Comparison of ENCODE assay signal across 16 mouse cellular contexts in genomic region chr1:172433012-172433850, GRCm38 (mm10). TPM values are rescaled to one million over a fixed set of nuclear protein-coding genes. Genes with fewer than 3 reads are reported as not detected.
A peak's percentile ranks its signal among the peaks of the same experiment; 100 is the strongest.
DNase-seq lines count a peak whose midpoint lies in the region; ATAC-seq lines count a peak whose summit lies in the region.
"Had no signal": no experiment of that assay in that cellular context is flagged by ENCODE, and none has a peak within 500 bp of the region (broad histone marks: within the 10 kb centered on the region; RNA-seq: fewer than 3 reads in every experiment).

No protein-coding gene starts in this region.

- no peak overlapping the region for H3K9ac ChIP-seq in heart, embryonic 14.5 days (ENCODE audit: low read length)
- no peak overlapping the region for H3K9ac ChIP-seq in midbrain, embryonic 11.5 days (ENCODE audit: low read length)
- no peak overlapping the region for H3K9ac ChIP-seq in midbrain, embryonic 14.5 days (replicated peaks; ENCODE audit: low read length)
- H3K9ac ChIP-seq: liver, embryonic 12.5 days; lung, embryonic 14.5 days; midbrain, embryonic 12.5 days had no signal

- H3K27me3 ChIP-seq in heart, embryonic 14.5 days (ENCODE audit: control insufficient read depth, insufficient read depth, low read length), result no peaks in the 10 kb centered on the region
- H3K27me3 ChIP-seq in midbrain, embryonic 11.5 days (ENCODE audit: control insufficient read depth, insufficient read depth, low read length), result no peaks in the 10 kb centered on the region; the same call in 1 of the 2 replicates
- H3K27me3 ChIP-seq in midbrain, embryonic 14.5 days (ENCODE audit: control insufficient read depth, insufficient read depth, low read length), result no peaks in the 10 kb centered on the region
- H3K27me3 ChIP-seq: midbrain, embryonic 12.5 days had no signal

- no peak overlapping the region for H3K4me3 ChIP-seq in heart, embryonic 14.5 days (ENCODE audit: control insufficient read depth in 1 of 2, insufficient read depth in 1 of 2, low read depth in 1 of 2, low read length in 2 of 2)
- no peak overlapping the region for H3K4me3 ChIP-seq in midbrain, embryonic 11.5 days (ENCODE audit: low read depth, low read length)
- no peak overlapping the region for H3K4me3 ChIP-seq in midbrain, embryonic 14.5 days (replicated peaks; ENCODE audit: low read depth, low read length)
- H3K4me3 ChIP-seq: liver, embryonic 12.5 days; midbrain, embryonic 12.5 days had no signal

- no peaks in the 10 kb centered on the region for H3K36me3 ChIP-seq in heart, embryonic 14.5 days (ENCODE audit: control insufficient read depth, insufficient read depth, low read length)
- no peaks in the 10 kb centered on the region for H3K36me3 ChIP-seq in midbrain, embryonic 11.5 days (ENCODE audit: control insufficient read depth, insufficient read depth, low read length)
- no peaks in the 10 kb centered on the region for H3K36me3 ChIP-seq in midbrain, embryonic 14.5 days (ENCODE audit: control insufficient read depth, insufficient read depth, low read length)
- H3K36me3 ChIP-seq: liver, embryonic 12.5 days; midbrain, embryonic 12.5 days had no signal

- H3K4me2 ChIP-seq in heart, embryonic 14.5 days (ENCODE audit: low read length), result peak overlapping the region; percentile 35
- H3K4me2 ChIP-seq in midbrain, embryonic 11.5 days, result no peak overlapping the region
- no peak overlapping the region for H3K4me2 ChIP-seq in midbrain, embryonic 14.5 days (ENCODE audit: low read length)
- H3K4me2 ChIP-seq: liver, embryonic 12.5 days; lung, embryonic 14.5 days; midbrain, embryonic 12.5 days had no signal

- no peak for DNase-seq in heart, adult 18-20 months
- peak; percentile 77 for DNase-seq in midbrain, embryonic 11.5 days (ENCODE audit: low spot score, missing footprints)
- DNase-seq in midbrain, embryonic 14.5 days, result no peak
- peak; percentile 31 for DNase-seq in kidney, postnatal 14 days
- DNase-seq in adrenal gland, adult (ENCODE audit: inconsistent age in 2 of 2, low spot score in 1 of 2), result no peak
- DNase-seq: cerebellum, adult 11 months; cerebellum, postnatal 25 days; gastrocnemius, postnatal 25 days; lung, embryonic 14.5 days; right cerebral cortex, postnatal 25 days; thymus, adult 18-20 months had no signal

- WGBS in heart, embryonic 14.5 days, result 38% methylated on average over 20 of the region's 20 CpGs
- 91% methylated on average over 20 of the region's 20 CpGs for WGBS in midbrain, embryonic 11.5 days
- 91% methylated on average over 20 of the region's 20 CpGs for WGBS in midbrain, embryonic 14.5 days

- H3K27ac ChIP-seq in heart, embryonic 14.5 days (replicated peaks in 1 of 2; ENCODE audit: control insufficient read depth in 1 of 2, insufficient read depth in 1 of 2, low read depth in 2 of 2, low read length in 2 of 2), result peak overlapping the region; percentile 9 to 35; a peak in 2 of 4 replicates
- no peak overlapping the region for H3K27ac ChIP-seq in midbrain, embryonic 11.5 days (ENCODE audit: low read depth, low read length)
- H3K27ac ChIP-seq in midbrain, embryonic 14.5 days (replicated peaks; ENCODE audit: low read depth, low read length), result no peak overlapping the region
- H3K27ac ChIP-seq: liver, embryonic 12.5 days; macrophage; midbrain, embryonic 12.5 days had no signal

- peak; percentile 40; the same call in 1 of the 2 replicates for ATAC-seq in heart, embryonic 14.5 days (ENCODE audit: insufficient number of reproducible peaks, insufficient read depth, low FRiP score, low read depth)
- no peak for ATAC-seq in midbrain, embryonic 11.5 days (ENCODE audit: low FRiP score)
- ATAC-seq in midbrain, embryonic 14.5 days (ENCODE audit: low FRiP score, low TSS enrichment), result no peak
- ATAC-seq in activated CD4-positive, CD25-positive, alpha-beta regulatory T cell, adult 4 months, result no peak
- ATAC-seq: liver, embryonic 12.5 days had no signal

- H3K9me3 ChIP-seq in heart, embryonic 14.5 days (ENCODE audit: control insufficient read depth, low read length), result no peaks in the 10 kb centered on the region
- H3K9me3 ChIP-seq in midbrain, embryonic 11.5 days (ENCODE audit: control insufficient read depth, low read length), result no peaks in the 10 kb centered on the region
- H3K9me3 ChIP-seq in midbrain, embryonic 14.5 days (ENCODE audit: control insufficient read depth, low read length), result no peaks in the 10 kb centered on the region
- H3K9me3 ChIP-seq: liver, embryonic 12.5 days; midbrain, embryonic 12.5 days had no signal

- H3K4me1 ChIP-seq in heart, embryonic 14.5 days (ENCODE audit: control insufficient read depth in 2 of 2, insufficient read depth in 2 of 2, low read length in 2 of 2), result peaks cover 18 to 32% of the 10 kb centered on the region in 2 experiments
- no peaks in the 10 kb centered on the region for H3K4me1 ChIP-seq in midbrain, embryonic 11.5 days (ENCODE audit: control insufficient read depth, insufficient read depth, low read length)
- H3K4me1 ChIP-seq in midbrain, embryonic 14.5 days (ENCODE audit: control insufficient read depth, insufficient read depth, low read length), result no peaks in the 10 kb centered on the region
- H3K4me1 ChIP-seq: midbrain, embryonic 12.5 days had no signal

RNA-seq across cellular contexts. Expression of gene Slamf9, which starts 41.9 kb away (rescaled TPM):
- polyA plus RNA-seq in heart, embryonic 14.5 days (2014; fragmentation: Nextera tagmentation; extraction: Ambion mirVana), result 1.5 and 1.6 TPM in 2 replicates
- total RNA-seq in heart, adult 18-20 months (2021), result 1 to 10 TPM; 1.2 to 2.2 TPM
- 0.12 and 0.23 TPM in 2 replicates for polyA plus RNA-seq in midbrain, embryonic 11.5 days (2014; fragmentation: Nextera tagmentation; extraction: Ambion mirVana)
- polyA plus RNA-seq in midbrain, embryonic 14.5 days (2014; fragmentation: Nextera tagmentation; extraction: Ambion mirVana), result 0.32 TPM in 1 of 2 replicates, not detected in the other
- under 1 TPM in 1 of 2 experiments, not detected in 1; 0.25 TPM for polyA plus RNA-seq in activated CD4-positive, CD25-positive, alpha-beta regulatory T cell, adult 4 months (2017; shearing (Covaris generic))

RNA-seq across cellular contexts. Expression of gene Igsf9, which starts 48.4 kb away (rescaled TPM):
- polyA plus RNA-seq in heart, embryonic 14.5 days (2014; fragmentation: Nextera tagmentation; extraction: Ambion mirVana), result 2.0 and 5.0 TPM in 2 replicates
- under 1 TPM; 0.28 to 0.45 TPM for total RNA-seq in heart, adult 18-20 months (2021)
- polyA plus RNA-seq in midbrain, embryonic 11.5 days (2014; fragmentation: Nextera tagmentation; extraction: Ambion mirVana), result 48.8 and 49.7 TPM in 2 replicates
- 49.6 and 52.6 TPM in 2 replicates for polyA plus RNA-seq in midbrain, embryonic 14.5 days (2014; fragmentation: Nextera tagmentation; extraction: Ambion mirVana)
- not detected for polyA plus RNA-seq in activated CD4-positive, CD25-positive, alpha-beta regulatory T cell, adult 4 months (2017; shearing (Covaris generic))

RNA-seq across cellular contexts. Expression of gene Pigm, which starts 56.9 kb away (rescaled TPM):
- 5.6 and 6.3 TPM in 2 replicates for polyA plus RNA-seq in heart, embryonic 14.5 days (2014; fragmentation: Nextera tagmentation; extraction: Ambion mirVana)
- total RNA-seq in heart, adult 18-20 months (2021), result 1 to 10 TPM; 3.2 to 4.2 TPM
- polyA plus RNA-seq in midbrain, embryonic 11.5 days (2014; fragmentation: Nextera tagmentation; extraction: Ambion mirVana), result 11.0 and 12.2 TPM in 2 replicates
- polyA plus RNA-seq in midbrain, embryonic 14.5 days (2014; fragmentation: Nextera tagmentation; extraction: Ambion mirVana), result 5.2 and 6.4 TPM in 2 replicates
- polyA plus RNA-seq in activated CD4-positive, CD25-positive, alpha-beta regulatory T cell, adult 4 months (2017; shearing (Covaris generic)), result 1 to 10 TPM; 5.6 to 7.3 TPM

Comparison
In these comparisons a context has a peak if more than half of its experiments do, and no peak if none do; other contexts are left out.
1. DNase-seq: peak in midbrain, embryonic 11.5 days (single experiment) and kidney, postnatal 14 days (single experiment); none in heart, adult 18-20 months (0 of 2), midbrain, embryonic 14.5 days (single experiment) and adrenal gland, adult (0 of 2).
2. H3K27ac ChIP-seq: peak in heart, embryonic 14.5 days (2 of 2); none in midbrain, embryonic 11.5 days (single experiment) and midbrain, embryonic 14.5 days (single experiment).